Mouse (Mus musculus) stomach, postnatal 0 days (tissue): ENCODE measurements at regions not wholly inside any gene's neighbourhood (a gene's known extent, or its start where the extent isn't known, plus 50 kb on each side); places are given as distances from the start of the nearest gene placed in this dataset.

Experiments
- CTCF ChIP-seq: IDR thresholded peaks from 2 replicates; pipeline ENCODE4 v1.5.1; 2016; ENCODE audit warnings: antibody characterized with exemption, low read depth, mild to moderate bottlenecking, moderate library complexity
- EP300 ChIP-seq: optimal IDR thresholded peaks from 2 replicates; pipeline ENCODE3; 2016; ENCODE audit warnings: antibody characterized with exemption

GRCm38 (mm10) chr1:153980886-153981285 lies 80.9 kb upstream of the Teddm2 start:
- no peak for TF ChIP-seq CTCF
- no peak for TF ChIP-seq EP300
